Mouse (Mus musculus) limb, embryonic 14.5 days (tissue): ENCODE results near the gene Zkscan17. TPM values are rescaled to one million over a fixed set of nuclear protein-coding genes. Genes with fewer than 3 reads are reported as not detected.

ENCODE experiments used
- ATAC-seq: fragments of 200-750 bp; cut with Nextera tagmentation; 2 replicates; pipeline ENCODE4 v1.8.0; 2017; ENCODE audit warnings: low read depth, moderate number of reproducible peaks, moderate TSS enrichment; ENCODE audit not compliant: low FRiP score
- DNase-seq: peaks from one replicate; pipeline ENCODE4 v3.0.0-alpha.2; 2015; ENCODE audit warnings: low spot score
- H3K27ac ChIP-seq: fragments of 300-500 bp; sonication (generic); replicated peaks from 2 replicates; pipeline ENCODE4 v1.5.1; 2014; ENCODE audit warnings: low read depth, mild to moderate bottlenecking, low read length, moderate library complexity, mixed read lengths
- H3K27me3 ChIP-seq: fragments of 300-500 bp; sonication (generic); 2 replicates; pipeline ENCODE4 v1.6.1; 2014; ENCODE audit warnings: low read length, mixed read lengths; ENCODE audit not compliant: control insufficient read depth, insufficient read depth
- H3K36me3 ChIP-seq: fragments of 300-500 bp; sonication (generic); 2 replicates; pipeline ENCODE4 v1.6.1; 2014; ENCODE audit warnings: mild to moderate bottlenecking, low read length, moderate library complexity, mixed read lengths; ENCODE audit not compliant: control insufficient read depth, insufficient read depth
- H3K4me1 ChIP-seq: fragments of 300-500 bp; sonication (generic); 2 replicates; pipeline ENCODE4 v1.6.1; 2014; ENCODE audit warnings: antibody characterized with exemption, low read length, mixed read lengths; ENCODE audit not compliant: control insufficient read depth, insufficient read depth
- H3K4me2 ChIP-seq: fragments of 300-500 bp; sonication (generic); replicated peaks from 2 replicates; pipeline ENCODE4 v1.6.1; 2014; ENCODE audit warnings: low read depth, mild to moderate bottlenecking, low read length, moderate library complexity; ENCODE audit not compliant: severe bottlenecking
- H3K4me3 ChIP-seq: fragments of 300-500 bp; sonication (generic); replicated peaks from 2 replicates; pipeline ENCODE4 v1.5.1; 2014; ENCODE audit warnings: low read length
- H3K9ac ChIP-seq: fragments of 300-500 bp; sonication (generic); 2 replicates; pipeline ENCODE4 v1.6.1; 2014; ENCODE audit warnings: mild to moderate bottlenecking, low read depth, low read length, moderate library complexity; ENCODE audit not compliant: severe bottlenecking
- H3K9me3 ChIP-seq: fragments of 300-500 bp; sonication (generic); 2 replicates; pipeline ENCODE4 v1.6.1; 2016; ENCODE audit warnings: low read length; ENCODE audit not compliant: control insufficient read depth
- POLR2A ChIP-seq: fragments of 200-500 bp; IDR thresholded peaks from 2 replicates; pipeline ENCODE4 v1.8.0; 2012; ENCODE audit warnings: inconsistent platforms, mild to moderate bottlenecking, moderate library complexity, borderline replicate concordance; ENCODE audit not compliant: insufficient read depth, insufficient read length; ENCODE audit errors: extremely low read depth
- WGBS: fragments of 180-500 bp; shearing (Covaris S2); extraction: QIAGEN DNeasy Blood & Tissue Kit; methylation state at CpG from one replicate; pipeline ENCODE4 v1.1.7; 2014; 5-methylcytosine and 5-hydroxymethylcytosine counted together
- polyA plus RNA-seq, 2 experiments: library from polyadenylated mRNA; depleted of rRNA in 1 of 2; stranded (reverse) in 1 of 2; unstranded in 1 of 2; fragments of >200 nt; fragmentation: Nextera tagmentation in 1 of 2; extraction: Ambion mirVana in 1 of 2; gene quantifications; 2 replicates each; pipeline versions ENCODE4 v1.2.1 to v1.2.3; 2012 to 2014

The Zkscan17 gene
- polyA plus RNA-seq, 2 experiments = 18.1 to 19.5 TPM

DNA sequence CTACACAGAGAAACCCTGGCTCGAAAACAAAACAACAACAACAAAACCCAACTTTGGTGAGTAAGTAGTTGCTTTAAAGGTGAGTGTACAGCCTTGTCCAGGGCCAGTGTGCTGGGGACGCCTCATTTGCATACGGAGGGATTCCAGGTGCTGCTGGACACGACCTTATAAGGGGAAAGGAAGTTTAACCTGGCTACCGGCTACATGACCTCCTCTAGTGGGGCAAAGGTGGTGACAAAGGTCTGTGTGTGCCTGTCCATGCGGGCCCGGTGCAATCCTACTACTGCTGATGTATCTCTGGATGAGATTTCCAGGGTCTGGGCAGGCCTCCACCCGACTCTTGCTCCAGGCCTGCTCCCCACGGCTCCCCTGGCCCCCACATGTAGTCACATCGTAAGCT, 13.8 kb downstream of the Zkscan17 start:
- no peak overlapping the region for H3K9ac ChIP-seq
- WGBS = 68% methylated on average over 10 of the region's 10 CpGs
- ATAC-seq (no peak), DNase-seq (no peak)
- no peaks in the 10 kb centered on the region for H3K4me1 ChIP-seq
- no peak overlapping the region; the same call in 1 of the 2 replicates for H3K27ac ChIP-seq
- TF ChIP-seq POLR2A = no peak
- no peak overlapping the region for H3K4me3 ChIP-seq
- no peaks in the 10 kb centered on the region for H3K9me3 ChIP-seq
- H3K27me3 ChIP-seq = no peaks in the 10 kb centered on the region
- peaks cover 8% of the 10 kb centered on the region for H3K36me3 ChIP-seq
- no peak overlapping the region for H3K4me2 ChIP-seq

DNA sequence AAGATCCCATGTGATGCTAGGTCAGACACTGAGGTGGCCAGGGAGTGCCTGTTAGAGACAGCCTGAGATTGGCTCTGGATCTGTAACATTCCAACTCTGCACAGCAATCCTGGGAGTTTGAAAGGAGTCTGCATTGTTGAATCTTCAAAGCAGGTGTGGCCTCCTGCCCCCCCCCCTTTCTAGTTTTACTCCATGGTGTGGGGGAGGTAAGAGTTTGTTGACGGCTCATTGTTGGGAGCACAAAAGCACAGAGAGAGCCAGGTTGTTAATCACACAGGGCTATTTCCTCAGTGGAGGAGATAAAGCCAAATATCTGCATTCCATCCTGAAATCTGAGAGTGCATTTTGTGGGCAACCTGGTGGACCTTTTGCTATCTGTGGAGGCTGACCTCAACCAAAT, 15.0 kb downstream of the Zkscan17 start:
- 67% methylated on average over 1 of the region's 1 CpGs for WGBS

DNA sequence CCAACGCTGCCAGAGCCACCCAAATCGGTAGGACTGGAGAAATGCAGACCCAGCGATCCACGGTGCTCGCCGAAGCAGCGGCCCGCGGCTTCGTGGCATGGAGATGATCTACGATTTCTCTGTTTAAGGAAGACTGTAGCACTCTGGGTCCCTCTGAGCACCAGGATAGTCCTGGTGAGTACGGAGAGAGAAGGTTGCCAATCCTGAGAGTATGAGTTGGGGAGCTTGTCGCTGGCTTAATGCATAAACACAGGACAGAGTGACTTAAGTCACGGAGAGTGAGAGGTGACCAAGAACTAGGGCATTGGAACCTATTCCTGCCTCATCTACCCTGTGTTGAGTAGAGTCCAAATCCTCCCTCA, 19.9 kb downstream of the Zkscan17 start:
- DNase-seq = no peak
- Histone ChIP-seq H3K36me3 (peaks cover 37% of the 10 kb centered on the region), H3K27ac (peak overlapping the region; percentile 94), H3K9me3 (no peaks in the 10 kb centered on the region), H3K27me3 (no peaks in the 10 kb centered on the region), H3K4me1 (peaks cover 11% of the 10 kb centered on the region; the same call in 1 of the 2 replicates), H3K9ac (peak overlapping the region; percentile 97), H3K4me3 (peak overlapping the region; percentile 93), H3K4me2 (peak overlapping the region; percentile 82)
- under 1% methylated on average over 14 of the region's 14 CpGs for WGBS
- ATAC-seq = peak; percentile 7; the same call in 1 of the 2 replicates
- no peak for TF ChIP-seq POLR2A

More for the DNA sequence above, 15.0 kb downstream of the Zkscan17 start:
- TF ChIP-seq POLR2A = no peak
- no peak overlapping the region for H3K27ac ChIP-seq
- peaks cover 6% of the 10 kb centered on the region; the same call in 1 of the 2 replicates for H3K4me1 ChIP-seq
- no peak overlapping the region for H3K9ac ChIP-seq
- H3K9me3 ChIP-seq = no peaks in the 10 kb centered on the region
- no peak overlapping the region for H3K4me2 ChIP-seq
- H3K27me3 ChIP-seq = no peaks in the 10 kb centered on the region
- peaks cover 8% of the 10 kb centered on the region for H3K36me3 ChIP-seq
- ATAC-seq (no peak), DNase-seq (no peak)
- no peak overlapping the region for H3K4me3 ChIP-seq

DNA sequence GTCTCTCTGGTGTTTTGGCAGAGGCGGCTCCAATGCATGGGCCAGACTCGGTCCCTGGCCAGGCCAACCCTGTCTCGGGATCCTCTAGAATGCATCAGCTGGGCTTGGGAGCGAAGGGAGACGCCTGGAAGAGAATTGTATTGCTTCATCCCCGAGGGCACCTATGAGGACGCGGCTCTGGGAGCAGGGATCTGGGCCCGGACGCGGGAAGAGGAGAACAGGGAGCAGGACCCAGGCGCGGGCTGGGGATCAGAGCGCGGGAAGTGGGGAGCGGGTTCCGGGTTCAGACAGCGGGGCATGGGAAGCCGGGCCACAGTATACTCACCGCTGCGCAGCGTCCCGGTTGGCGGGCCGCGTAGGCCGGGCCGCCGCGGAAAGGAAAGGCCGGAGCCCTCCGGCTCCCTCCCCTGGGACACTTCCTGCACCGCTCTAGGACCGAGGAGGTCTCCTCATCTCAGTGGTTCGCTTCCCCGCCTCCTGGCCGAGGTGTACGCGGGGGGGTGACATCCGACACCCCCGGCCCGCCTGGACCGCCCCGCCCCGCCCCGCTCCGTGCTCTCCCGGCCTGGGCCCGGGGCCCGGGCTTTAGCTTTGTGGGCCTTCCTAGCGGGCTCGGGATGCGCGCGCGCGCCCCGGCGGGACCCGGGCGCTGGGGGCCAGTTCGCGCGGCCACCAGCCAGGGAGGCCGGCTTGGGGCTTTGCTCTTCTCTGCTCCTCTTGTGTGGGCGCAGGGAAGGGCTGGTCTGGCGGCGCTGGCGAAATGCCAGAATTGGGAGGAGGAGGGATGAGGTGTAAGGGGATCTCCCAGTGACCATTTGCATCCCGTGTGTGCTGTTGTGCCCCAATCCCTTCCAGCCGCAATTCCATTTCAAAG, 20.5 kb downstream of the Zkscan17 start:
- peak; percentile 93 for DNase-seq
- H3K9ac ChIP-seq = peak overlapping the region; percentile 97
- peak; percentile 97 for ATAC-seq
- H3K4me3 ChIP-seq = peak overlapping the region; percentile 93
- TF ChIP-seq POLR2A = 0 out of 2 replicates have a peak, but pooled peaks have one; percentile 17
- peak overlapping the region; percentile 94 for H3K27ac ChIP-seq
- H3K4me2 ChIP-seq = peak overlapping the region; percentile 82
- peaks cover 39% of the 10 kb centered on the region for H3K36me3 ChIP-seq
- 0% methylated on average over 31 of the region's 71 CpGs for WGBS
- H3K27me3 ChIP-seq = no peaks in the 10 kb centered on the region
- no peaks in the 10 kb centered on the region for H3K9me3 ChIP-seq
- peaks cover 11% of the 10 kb centered on the region; the same call in 1 of the 2 replicates for H3K4me1 ChIP-seq

DNA sequence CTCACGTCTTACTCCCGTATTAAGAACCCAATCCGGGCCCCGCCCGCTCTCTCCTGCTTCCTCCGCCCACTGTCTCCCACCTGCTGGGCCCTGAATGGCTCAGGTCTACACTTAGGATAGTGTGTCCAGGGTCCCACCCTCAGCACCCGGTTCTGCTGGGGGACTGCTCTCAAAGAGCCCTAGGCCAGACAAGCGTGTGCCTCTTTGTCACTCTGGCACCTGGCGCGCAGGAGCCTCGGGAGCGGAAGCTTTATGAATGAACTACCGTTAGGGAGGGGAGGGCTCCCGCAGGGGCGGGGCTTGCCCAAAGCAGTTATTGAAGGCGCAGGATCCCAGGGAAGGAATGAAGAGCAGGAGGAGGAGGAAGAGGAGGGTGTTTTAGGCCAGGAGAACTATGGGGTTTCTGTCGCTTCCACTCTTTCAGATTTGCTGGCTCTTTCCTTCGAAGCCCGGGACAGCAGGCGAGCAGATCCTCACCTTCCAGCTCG, 21.2 kb downstream of the Zkscan17 start:
- DNase-seq (peak; percentile 71), ATAC-seq (peak; percentile 20)
- Histone ChIP-seq H3K9me3 (no peaks in the 10 kb centered on the region), H3K27me3 (no peaks in the 10 kb centered on the region), H3K4me2 (peak overlapping the region; percentile 82), H3K4me3 (peak overlapping the region; percentile 93), H3K4me1 (peaks cover 11% of the 10 kb centered on the region; the same call in 1 of the 2 replicates), H3K27ac (peak overlapping the region; percentile 94), H3K9ac (peak overlapping the region; percentile 97), H3K36me3 (peaks cover 42% of the 10 kb centered on the region)
- TF ChIP-seq POLR2A = no peak
- WGBS = 1% methylated on average over 21 of the region's 21 CpGs
